Mouse (Mus musculus) limb, embryonic 15.5 days (tissue): ENCODE results near the gene Smyd2. TPM values are rescaled to one million over a fixed set of nuclear protein-coding genes. Genes with fewer than 3 reads are reported as not detected.

ENCODE experiments used
- ATAC-seq: fragments of 200-750 bp; cut with Nextera tagmentation; 2 replicates; pipeline ENCODE4 v1.8.0; 2017; ENCODE audit warnings: low read depth, moderate TSS enrichment; ENCODE audit not compliant: insufficient number of reproducible peaks, low FRiP score, low TSS enrichment
- H3K27ac ChIP-seq: fragments of 300-500 bp; sonication (generic); 2 replicates; pipeline ENCODE4 v1.5.1; 2015; ENCODE audit warnings: moderate library complexity, mild to moderate bottlenecking, inconsistent platforms
- H3K27me3 ChIP-seq: fragments of 300-500 bp; sonication (generic); 2 replicates; pipeline ENCODE4 v1.6.1; 2015; ENCODE audit warnings: inconsistent platforms
- H3K36me3 ChIP-seq: fragments of 300-500 bp; sonication (generic); 2 replicates; pipeline ENCODE4 v1.6.1; 2015; ENCODE audit warnings: inconsistent platforms
- H3K4me1 ChIP-seq: fragments of 300-500 bp; sonication (generic); 2 replicates; pipeline ENCODE4 v1.6.1; 2015; ENCODE audit warnings: inconsistent platforms
- H3K4me2 ChIP-seq: fragments of 300-500 bp; sonication (generic); 2 replicates; pipeline ENCODE4 v1.6.1; 2015; ENCODE audit warnings: mild to moderate bottlenecking, inconsistent platforms
- H3K4me3 ChIP-seq: fragments of 300-500 bp; sonication (generic); 2 replicates; pipeline ENCODE4 v1.5.1; 2015; ENCODE audit warnings: mild to moderate bottlenecking, inconsistent platforms
- H3K9ac ChIP-seq: fragments of 300-500 bp; sonication (generic); 2 replicates; pipeline ENCODE4 v1.6.1; 2015; ENCODE audit warnings: inconsistent platforms
- H3K9me3 ChIP-seq: fragments of 300-500 bp; sonication (generic); 2 replicates; pipeline ENCODE4 v1.6.1; 2016; ENCODE audit warnings: inconsistent platforms
- WGBS: fragments of 180-500 bp; shearing (Covaris S2); methylation state at CpG from one replicate; pipeline ENCODE4 v1.1.7; 2015; 5-methylcytosine and 5-hydroxymethylcytosine counted together
- polyA plus RNA-seq: library from polyadenylated mRNA; unstranded; fragments of >200 nt; fragmentation: Nextera tagmentation; extraction: Ambion mirVana; gene quantifications from 2 replicates; pipeline ENCODE4 v1.2.1, GENCODE M21; 2015

Smyd2 gene
- polyA plus RNA-seq, 1 experiment from 2014 or later = 84.2 TPM

- Histone ChIP-seq H3K4me2 (no peak overlapping the region), H3K27ac (no peak overlapping the region), H3K27me3 (no peaks in the 10 kb centered on the region), H3K4me3 (no peak overlapping the region), H3K4me1 (0 out of 2 replicates have a peak, but pooled peaks cover under 1% of the 10 kb centered on the region), H3K9ac (no peak overlapping the region), H3K36me3 (no peaks in the 10 kb centered on the region), H3K9me3 (no peaks in the 10 kb centered on the region)
- 70% methylated on average over 12 of the region's 12 CpGs for WGBS
- ATAC-seq = no peak
Observed at GRCm38 (mm10) chr1:189932190-189932589, 10.0 kb upstream of the Smyd2 start.

- ATAC-seq = no peak
- Histone ChIP-seq H3K4me1 (peaks cover 4% of the 10 kb centered on the region; the same call in 1 of the 2 replicates), H3K9me3 (no peaks in the 10 kb centered on the region), H3K4me2 (no peak overlapping the region), H3K27me3 (no peaks in the 10 kb centered on the region), H3K9ac (no peak overlapping the region), H3K36me3 (no peaks in the 10 kb centered on the region), H3K4me3 (no peak overlapping the region), H3K27ac (no peak overlapping the region)
- WGBS = 59% methylated on average over 4 of the region's 4 CpGs
Observed at GRCm38 (mm10) chr1:189929896-189930295, 7.7 kb upstream of the Smyd2 start.

DNA sequence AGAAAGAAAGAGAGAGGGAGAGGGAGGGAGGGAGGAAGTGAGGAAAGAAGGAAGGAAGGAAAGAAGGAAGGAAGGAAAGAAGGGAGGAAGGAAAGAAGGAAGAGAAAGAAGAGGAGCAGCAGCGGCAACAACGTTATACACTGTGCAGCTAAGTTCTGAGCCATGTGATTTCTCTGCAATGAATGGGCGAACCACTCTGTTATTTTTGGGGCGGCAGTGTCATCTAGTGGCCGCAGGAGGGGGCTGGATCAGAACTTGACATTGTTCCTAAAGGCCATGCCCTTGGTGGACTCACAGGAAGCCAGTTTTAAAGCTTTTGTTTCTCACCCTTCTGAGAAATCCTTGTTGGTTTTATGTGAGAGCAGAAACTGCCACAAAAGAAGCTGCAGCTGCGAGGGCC, 5.5 kb upstream of the Smyd2 start:
- no peak for ATAC-seq
- 2% methylated on average over 6 of the region's 6 CpGs for WGBS
- Histone ChIP-seq H3K4me3 (no peak overlapping the region), H3K9me3 (no peaks in the 10 kb centered on the region), H3K36me3 (no peaks in the 10 kb centered on the region), H3K27ac (no peak overlapping the region), H3K4me2 (no peak overlapping the region), H3K4me1 (peaks cover 8% of the 10 kb centered on the region), H3K27me3 (no peaks in the 10 kb centered on the region), H3K9ac (no peak overlapping the region)

DNA sequence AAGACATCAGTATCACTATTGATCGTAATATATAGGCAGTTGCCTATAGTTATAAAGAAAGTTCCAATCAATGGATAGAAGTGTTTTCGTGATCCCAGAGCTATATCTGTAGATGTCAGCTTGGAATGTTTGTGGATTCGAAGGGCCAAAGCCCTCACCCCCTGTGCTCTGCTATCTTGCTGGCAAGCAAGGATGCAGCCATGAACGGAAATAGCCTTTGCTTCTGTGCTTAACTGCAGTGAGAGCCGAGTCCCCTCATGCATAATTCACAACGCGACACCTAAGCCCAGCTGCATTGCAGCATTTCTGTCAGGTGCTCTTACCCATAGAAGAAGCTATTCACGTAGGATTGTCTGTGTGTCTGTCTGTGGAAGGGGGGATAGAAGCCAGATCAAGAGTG, 4.1 kb upstream of the Smyd2 start:
- ATAC-seq = no peak
- Histone ChIP-seq H3K27me3 (no peaks in the 10 kb centered on the region), H3K4me2 (no peak overlapping the region), H3K9me3 (no peaks in the 10 kb centered on the region), H3K27ac (no peak overlapping the region), H3K4me3 (no peak overlapping the region), H3K9ac (no peak overlapping the region), H3K36me3 (no peaks in the 10 kb centered on the region), H3K4me1 (peaks cover 17% of the 10 kb centered on the region)
- WGBS = 72% methylated on average over 8 of the region's 8 CpGs

- H3K27ac ChIP-seq = no peak overlapping the region
- 67% methylated on average over 22 of the region's 22 CpGs for WGBS
- no peak overlapping the region for H3K4me3 ChIP-seq
- no peak overlapping the region for H3K4me2 ChIP-seq
- H3K9me3 ChIP-seq = no peaks in the 10 kb centered on the region
- peaks cover 27% of the 10 kb centered on the region for H3K4me1 ChIP-seq
- H3K36me3 ChIP-seq = no peaks in the 10 kb centered on the region
- ATAC-seq = no peak
- no peaks in the 10 kb centered on the region for H3K27me3 ChIP-seq
- H3K9ac ChIP-seq = no peak overlapping the region
Observed at GRCm38 (mm10) chr1:189923871-189924568, 1.9 kb upstream of the Smyd2 start.

DNA sequence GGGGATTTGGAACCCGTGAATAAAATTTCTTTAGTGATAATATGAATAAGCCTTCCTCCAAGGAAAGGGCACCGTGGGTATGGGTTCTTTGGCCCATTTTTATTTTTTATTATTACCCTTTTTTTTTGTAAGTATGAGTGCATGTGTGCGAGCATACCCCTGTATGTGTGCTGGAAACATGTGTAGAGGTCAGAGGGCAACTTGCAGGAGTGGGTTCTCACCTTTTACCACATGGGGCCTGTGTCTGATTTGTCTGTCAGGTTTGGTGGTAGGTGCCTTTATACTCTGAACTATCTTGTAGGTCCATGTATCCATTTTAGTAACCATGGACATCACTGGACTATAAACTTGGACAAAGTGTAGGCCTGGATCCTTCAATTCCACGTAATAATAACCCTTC, 994 bp upstream of the Smyd2 start:
- no peak overlapping the region for H3K4me2 ChIP-seq
- H3K4me3 ChIP-seq = no peak overlapping the region
- H3K36me3 ChIP-seq = no peaks in the 10 kb centered on the region
- no peaks in the 10 kb centered on the region for H3K27me3 ChIP-seq
- peaks cover 27% of the 10 kb centered on the region for H3K4me1 ChIP-seq
- no peaks in the 10 kb centered on the region for H3K9me3 ChIP-seq
- ATAC-seq = no peak
- no peak overlapping the region for H3K27ac ChIP-seq
- 66% methylated on average over 4 of the region's 4 CpGs for WGBS
- no peak overlapping the region for H3K9ac ChIP-seq

- 10% methylated on average over 9 of the region's 9 CpGs for whole genome bisulfite sequencing
- peak; percentile 33; the same call in 1 of the 2 replicates for ATAC-seq
Observed at GRCm38 (mm10) chr1:189922721-189923120, 558 bp upstream of the Smyd2 start.

GRCm38 (mm10) chr1:189921568-189921817, 670 bp downstream of the Smyd2 start:
- Histone ChIP-seq H3K4me1 (peaks cover 26% of the 10 kb centered on the region), H3K27me3 (no peaks in the 10 kb centered on the region), H3K9me3 (no peaks in the 10 kb centered on the region), H3K9ac (peak overlapping the region; percentile 78), H3K27ac (0 out of 2 replicates have a peak overlapping the region, but pooled peaks have one; percentile 67), H3K36me3 (no peaks in the 10 kb centered on the region), H3K4me2 (peak overlapping the region; percentile 91), H3K4me3 (peak overlapping the region; percentile 81)
- ATAC-seq = no peak
- WGBS = 6% methylated on average over 4 of the region's 4 CpGs

More at GRCm38 (mm10) chr1:189922721-189923120, 558 bp upstream of the Smyd2 start:
- H3K4me1 ChIP-seq = peaks cover 27% of the 10 kb centered on the region
- H3K36me3 ChIP-seq = no peaks in the 10 kb centered on the region
- H3K4me2 ChIP-seq = peak overlapping the region; percentile 91
- no peaks in the 10 kb centered on the region for H3K9me3 ChIP-seq
- no peak overlapping the region; the same call in 1 of the 2 replicates for H3K9ac ChIP-seq
- H3K27ac ChIP-seq = peak overlapping the region; percentile 67; the same call in 1 of the 2 replicates
- H3K27me3 ChIP-seq = no peaks in the 10 kb centered on the region
- H3K4me3 ChIP-seq = peak overlapping the region; percentile 81

GRCm38 (mm10) chr1:189920701-189921567, 1.2 kb downstream of the Smyd2 start:
- WGBS = 36% methylated on average over 28 of the region's 28 CpGs
- H3K9ac ChIP-seq = peak overlapping the region; percentile 78; the same call in 1 of the 2 replicates
- H3K27ac ChIP-seq = no peak overlapping the region; the same call in 1 of the 2 replicates
- ATAC-seq = no peak
- H3K36me3 ChIP-seq = no peaks in the 10 kb centered on the region
- peak overlapping the region; percentile 81 for H3K4me3 ChIP-seq
- H3K4me1 ChIP-seq = peaks cover 26% of the 10 kb centered on the region
- no peaks in the 10 kb centered on the region for H3K27me3 ChIP-seq
- H3K9me3 ChIP-seq = no peaks in the 10 kb centered on the region
- peak overlapping the region; percentile 91 for H3K4me2 ChIP-seq

DNA sequence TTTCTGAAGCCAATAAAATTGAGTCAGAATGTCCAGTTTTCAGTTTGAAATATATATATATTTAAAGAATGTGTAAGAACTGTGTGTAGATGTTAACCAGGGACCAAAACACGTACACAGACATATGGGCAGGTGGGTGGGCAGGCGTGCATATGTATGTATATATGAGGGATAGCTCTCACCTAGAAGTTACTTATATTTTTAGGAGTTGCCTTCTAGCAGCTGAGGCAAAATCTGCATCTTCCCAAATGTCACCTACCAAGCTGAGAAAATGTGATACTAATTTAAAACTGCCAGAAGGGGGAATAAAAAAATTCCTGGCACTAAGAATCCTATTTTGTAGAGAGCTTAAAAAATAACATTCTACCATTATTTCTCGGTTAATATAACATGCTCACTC, 2.4 kb downstream of the Smyd2 start:
- Histone ChIP-seq H3K9ac (no peak overlapping the region), H3K4me2 (no peak overlapping the region), H3K27me3 (no peaks in the 10 kb centered on the region), H3K36me3 (no peaks in the 10 kb centered on the region), H3K4me1 (peaks cover 26% of the 10 kb centered on the region), H3K27ac (no peak overlapping the region), H3K9me3 (no peaks in the 10 kb centered on the region), H3K4me3 (no peak overlapping the region)
- no peak for ATAC-seq
- WGBS = 64% methylated on average over 3 of the region's 3 CpGs

GRCm38 (mm10) chr1:189917126-189917500, 5.0 kb downstream of the Smyd2 start:
- Histone ChIP-seq H3K9ac (no peak overlapping the region), H3K4me3 (no peak overlapping the region), H3K27ac (no peak overlapping the region), H3K36me3 (0 out of 2 replicates have a peak, but pooled peaks cover 2% of the 10 kb centered on the region), H3K27me3 (no peaks in the 10 kb centered on the region), H3K4me2 (no peak overlapping the region), H3K4me1 (peaks cover 25% of the 10 kb centered on the region), H3K9me3 (no peaks in the 10 kb centered on the region)
- ATAC-seq = no peak
- 48% methylated on average over 4 of the region's 4 CpGs for WGBS

GRCm38 (mm10) chr1:189916422-189917125, 5.6 kb downstream of the Smyd2 start:
- H3K9me3 ChIP-seq = no peaks in the 10 kb centered on the region
- no peaks in the 10 kb centered on the region for H3K27me3 ChIP-seq
- ATAC-seq = no peak
- no peak overlapping the region for H3K4me2 ChIP-seq
- H3K4me3 ChIP-seq = no peak overlapping the region
- H3K27ac ChIP-seq = no peak overlapping the region
- 0 out of 2 replicates have a peak, but pooled peaks cover 2% of the 10 kb centered on the region for H3K36me3 ChIP-seq
- WGBS = 65% methylated on average over 10 of the region's 10 CpGs
- H3K4me1 ChIP-seq = peaks cover 22% of the 10 kb centered on the region
- H3K9ac ChIP-seq = no peak overlapping the region
